Mouse (Mus musculus): ENCODE results near the gene Gata1.
"Not testable (repeated sequence)": the region's sequence is repeated elsewhere in the genome, so short reads cannot be mapped to it uniquely, and the experiment has no call there.

Gata1 gene

GRCm38 (mm10) chrX:7977892-7978291, at the start of gene Gata1:
Gene Gata1, minus strand, starts transcription at chrX:7978071.
- DNase-seq (ENCODE audit: low spot score in 2 of 2), result no peak

- DNase-seq (ENCODE audit: low spot score in 2 of 2), result no peak
Observed at GRCm38 (mm10) chrX:8026811-8027210, 48.9 kb upstream of the Gata1 start.

GRCm38 (mm10) chrX:8024795-8025194, 46.9 kb upstream of the Gata1 start:
- DNase-seq (ENCODE audit: low spot score in 2 of 2), result no peak

GRCm38 (mm10) chrX:8020111-8020778, 42.4 kb upstream of the Gata1 start:
- no peak for DNase-seq (ENCODE audit: low spot score in 2 of 2)

GRCm38 (mm10) chrX:8018286-8018685, 40.4 kb upstream of the Gata1 start, which contains the start of gene Glod5:
Gene Glod5, minus strand, starts transcription at chrX:8018492.
- DNase-seq (ENCODE audit: low spot score in 2 of 2), result no peak

GRCm38 (mm10) chrX:8017142-8017541, 39.3 kb upstream of the Gata1 start:
- DNase-seq (ENCODE audit: low spot score in 2 of 2), result peak; percentile 0 to 18

- not testable (repeated sequence) for DNase-seq (ENCODE audit: low spot score in 2 of 2)
Observed at GRCm38 (mm10) chrX:8015675-8016074, 37.8 kb upstream of the Gata1 start.

GRCm38 (mm10) chrX:8013569-8014314, 35.9 kb upstream of the Gata1 start:
- DNase-seq (ENCODE audit: low spot score in 2 of 2), result no peak

- DNase-seq (ENCODE audit: low spot score in 2 of 2), result no peak
Observed at GRCm38 (mm10) chrX:8013157-8013556, 35.3 kb upstream of the Gata1 start.

- not testable (repeated sequence) for DNase-seq (ENCODE audit: low spot score in 2 of 2)
Observed at GRCm38 (mm10) chrX:8009356-8009755, 31.5 kb upstream of the Gata1 start.

GRCm38 (mm10) chrX:8008543-8008942, 30.7 kb upstream of the Gata1 start:
- DNase-seq (ENCODE audit: low spot score in 2 of 2), result no peak

- no peak for DNase-seq (ENCODE audit: low spot score in 2 of 2)
Observed at GRCm38 (mm10) chrX:8002971-8003370, 25.1 kb upstream of the Gata1 start.

- DNase-seq (ENCODE audit: low spot score in 2 of 2), result no peak
Observed at GRCm38 (mm10) chrX:8002001-8002400, 24.1 kb upstream of the Gata1 start.

GRCm38 (mm10) chrX:8000546-8001192, 22.8 kb upstream of the Gata1 start:
- no peak for DNase-seq (ENCODE audit: low spot score in 2 of 2)

GRCm38 (mm10) chrX:7993068-7993735, 15.3 kb upstream of the Gata1 start:
- DNase-seq (ENCODE audit: low spot score in 2 of 2), result no peak

- no peak for DNase-seq (ENCODE audit: low spot score in 2 of 2)
Observed at GRCm38 (mm10) chrX:7992379-7993067, 14.7 kb upstream of the Gata1 start.

- DNase-seq (ENCODE audit: low spot score in 2 of 2), result no peak
Observed at GRCm38 (mm10) chrX:7981368-7981767, 3.5 kb upstream of the Gata1 start.

GRCm38 (mm10) chrX:7971292-7971691, 6.6 kb downstream of the Gata1 start:
- no peak for DNase-seq (ENCODE audit: low spot score in 2 of 2)

GRCm38 (mm10) chrX:7968899-7969298, 9.0 kb downstream of the Gata1 start:
- no peak for DNase-seq (ENCODE audit: low spot score in 2 of 2)

- no peak for DNase-seq (ENCODE audit: low spot score in 2 of 2)
Observed at GRCm38 (mm10) chrX:7968226-7968625, 9.6 kb downstream of the Gata1 start.

GRCm38 (mm10) chrX:7967596-7968201, 10.2 kb downstream of the Gata1 start:
- no peak for DNase-seq (ENCODE audit: low spot score in 2 of 2)
